Mouse (Mus musculus): ENCODE measurements around the gene Gpr26.

Gene Gpr26

GRCm38 (mm10) chr7:132031940-132032531 is 65.8 kb downstream of the Gpr26 start:
- DNase-seq = no peak
